Mouse (Mus musculus): ENCODE measurements at regions not wholly inside any gene's neighbourhood (a gene's known extent, or its start where the extent isn't known, plus 50 kb on each side); places are given as distances from the start of the nearest gene placed in this dataset.

DNA sequence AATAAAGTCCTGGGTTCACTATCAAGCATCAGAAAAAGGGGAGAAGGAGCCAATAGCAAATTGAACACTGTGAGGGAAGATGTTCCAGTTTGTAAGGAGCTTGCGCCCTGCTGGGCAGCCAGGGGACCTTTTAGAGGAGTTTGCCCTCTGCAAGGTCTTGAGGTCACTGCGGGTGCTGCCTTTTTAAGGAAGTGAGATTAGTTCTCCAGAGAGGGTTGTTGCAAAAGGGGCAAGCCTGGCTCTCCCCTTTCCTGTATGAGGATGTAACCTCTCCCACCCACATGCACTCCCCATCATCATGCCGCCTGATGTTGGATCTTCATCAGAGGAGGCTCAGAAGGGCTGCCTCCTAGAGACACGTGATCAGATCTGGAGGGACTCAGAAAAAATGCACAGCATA, 237.4 kb downstream of the Mreg start:
- no peak for ATAC-seq
- 66% methylated on average over 4 of the region's 4 CpGs for WGBS
- Histone ChIP-seq H3K27me3 (replicated peaks; ENCODE audit: control insufficient read depth, insufficient read depth, low read length) (no peaks in the 10 kb centered on the region), H3K4me3 (ENCODE audit: low read length) (no peak overlapping the region), H3K4me1 (ENCODE audit: control insufficient read depth, insufficient read depth, low read length) (no peaks in the 10 kb centered on the region), H3K36me3 (ENCODE audit: control insufficient read depth, insufficient read depth, low read length) (no peaks in the 10 kb centered on the region), H3K9ac (ENCODE audit: low read depth, low read length) (no peak overlapping the region), H3K4me2 (ENCODE audit: low read depth, low read length) (no peak overlapping the region), H3K9me3 (ENCODE audit: control insufficient read depth, low read length) (no peaks in the 10 kb centered on the region), H3K27ac (ENCODE audit: low read length) (no peak overlapping the region)

GRCm38 (mm10) chr1:71971943-71972342, 240.2 kb downstream of the Mreg start:
- ATAC-seq, result no peak
- Histone ChIP-seq H3K4me2 (ENCODE audit: low read depth, low read length) (no peak overlapping the region), H3K27me3 (replicated peaks; ENCODE audit: control insufficient read depth, insufficient read depth, low read length) (no peaks in the 10 kb centered on the region), H3K4me3 (ENCODE audit: low read length) (no peak overlapping the region), H3K4me1 (ENCODE audit: control insufficient read depth, insufficient read depth, low read length) (no peaks in the 10 kb centered on the region), H3K9me3 (ENCODE audit: control insufficient read depth, low read length) (no peaks in the 10 kb centered on the region), H3K27ac (ENCODE audit: low read length) (no peak overlapping the region), H3K36me3 (ENCODE audit: control insufficient read depth, insufficient read depth, low read length) (no peaks in the 10 kb centered on the region), H3K9ac (ENCODE audit: low read depth, low read length) (no peak overlapping the region)
- 75% methylated on average over 6 of the region's 6 CpGs for WGBS

GRCm38 (mm10) chr1:71970771-71971170, 241.3 kb downstream of the Mreg start:
- 63% methylated on average over 2 of the region's 2 CpGs for WGBS
- no peaks in the 10 kb centered on the region for H3K4me1 ChIP-seq (ENCODE audit: control insufficient read depth, insufficient read depth, low read length)
- no peaks in the 10 kb centered on the region for H3K9me3 ChIP-seq (ENCODE audit: control insufficient read depth, low read length)

DNA sequence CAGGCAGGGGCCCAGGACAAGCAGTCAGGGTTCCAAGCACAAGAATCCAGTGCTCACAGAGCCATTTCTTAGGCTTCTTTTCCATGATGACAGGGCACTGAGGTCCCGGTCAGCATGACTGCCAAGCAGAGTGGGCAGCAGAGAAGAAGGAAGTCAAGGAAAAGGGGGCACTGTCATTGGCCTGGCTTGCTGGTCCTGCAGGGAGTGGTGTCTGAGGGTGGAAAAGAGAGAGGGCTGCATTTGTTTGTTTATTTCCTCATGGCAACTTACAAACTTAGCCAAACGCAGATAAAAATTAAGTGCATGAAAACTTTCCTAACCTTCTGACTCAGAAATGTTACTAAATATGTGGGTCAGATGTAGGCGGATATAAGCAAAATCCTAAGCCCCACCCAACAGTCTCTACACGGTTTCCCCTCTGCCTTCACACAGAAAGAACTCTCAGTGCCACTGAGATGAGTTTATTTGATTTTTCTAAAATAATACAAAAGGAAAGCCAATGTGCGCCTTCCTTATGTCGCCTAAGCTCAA, 244.5 kb downstream of the Mreg start:
- Histone ChIP-seq H3K27me3 (replicated peaks; ENCODE audit: control insufficient read depth, insufficient read depth, low read length) (no peaks in the 10 kb centered on the region), H3K4me3 (ENCODE audit: low read length) (no peak overlapping the region), H3K4me2 (ENCODE audit: low read depth, low read length) (no peak overlapping the region), H3K36me3 (ENCODE audit: control insufficient read depth, insufficient read depth, low read length) (no peaks in the 10 kb centered on the region), H3K9me3 (ENCODE audit: control insufficient read depth, low read length) (no peaks in the 10 kb centered on the region), H3K4me1 (ENCODE audit: control insufficient read depth, insufficient read depth, low read length) (no peaks in the 10 kb centered on the region), H3K27ac (ENCODE audit: low read length) (no peak overlapping the region), H3K9ac (ENCODE audit: low read depth, low read length) (no peak overlapping the region)
- no peak for ATAC-seq
- 82% methylated on average over 6 of the region's 6 CpGs for WGBS

More at GRCm38 (mm10) chr1:71970771-71971170, 241.3 kb downstream of the Mreg start:
- Histone ChIP-seq H3K36me3 (ENCODE audit: control insufficient read depth, insufficient read depth, low read length) (no peaks in the 10 kb centered on the region), H3K9ac (ENCODE audit: low read depth, low read length) (no peak overlapping the region), H3K4me2 (ENCODE audit: low read depth, low read length) (no peak overlapping the region), H3K27me3 (replicated peaks; ENCODE audit: control insufficient read depth, insufficient read depth, low read length) (no peaks in the 10 kb centered on the region), H3K4me3 (ENCODE audit: low read length) (no peak overlapping the region), H3K27ac (ENCODE audit: low read length) (no peak overlapping the region)
- ATAC-seq, result no peak

DNA sequence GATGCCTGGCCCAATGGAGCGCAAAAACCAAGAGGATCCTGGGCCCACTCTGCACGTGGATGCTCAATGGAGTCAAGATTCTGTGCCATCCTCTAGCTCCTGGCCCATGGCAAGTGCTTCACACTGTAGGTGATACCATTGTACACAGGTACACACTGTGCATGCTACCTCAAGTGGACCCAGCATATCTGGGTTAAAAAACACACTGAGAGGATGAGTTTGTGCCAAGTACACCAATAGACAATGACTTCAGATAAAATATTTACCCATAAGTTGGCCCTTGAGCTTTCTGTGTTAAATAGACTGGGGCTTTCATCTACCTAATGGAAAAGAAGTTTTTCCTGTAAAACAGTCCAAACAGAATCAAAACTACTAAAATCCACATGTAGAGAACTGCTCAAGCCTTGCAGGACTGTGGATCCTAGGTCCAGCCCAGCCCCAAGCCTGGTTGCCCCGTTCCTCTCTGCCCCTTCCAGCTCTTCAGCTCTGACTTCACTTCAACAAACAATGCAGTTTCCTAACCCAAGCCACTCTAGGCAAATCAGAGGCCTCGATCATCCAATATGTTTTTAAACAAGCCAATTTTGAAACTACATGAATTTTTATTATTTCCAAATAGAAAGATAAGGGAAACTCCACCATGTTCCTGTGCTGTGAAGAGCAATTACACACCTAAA, 247.5 kb downstream of the Mreg start:
- Histone ChIP-seq H3K4me2 (ENCODE audit: low read depth, low read length) (no peak overlapping the region), H3K27me3 (replicated peaks; ENCODE audit: control insufficient read depth, insufficient read depth, low read length) (no peaks in the 10 kb centered on the region), H3K9me3 (ENCODE audit: control insufficient read depth, low read length) (no peaks in the 10 kb centered on the region), H3K4me3 (ENCODE audit: low read length) (no peak overlapping the region), H3K4me1 (ENCODE audit: control insufficient read depth, insufficient read depth, low read length) (no peaks in the 10 kb centered on the region), H3K27ac (ENCODE audit: low read length) (no peak overlapping the region), H3K9ac (ENCODE audit: low read depth, low read length) (no peak overlapping the region), H3K36me3 (ENCODE audit: control insufficient read depth, insufficient read depth, low read length) (no peaks in the 10 kb centered on the region)
- WGBS, result 84% methylated on average over 4 of the region's 4 CpGs
- ATAC-seq, result no peak

DNA sequence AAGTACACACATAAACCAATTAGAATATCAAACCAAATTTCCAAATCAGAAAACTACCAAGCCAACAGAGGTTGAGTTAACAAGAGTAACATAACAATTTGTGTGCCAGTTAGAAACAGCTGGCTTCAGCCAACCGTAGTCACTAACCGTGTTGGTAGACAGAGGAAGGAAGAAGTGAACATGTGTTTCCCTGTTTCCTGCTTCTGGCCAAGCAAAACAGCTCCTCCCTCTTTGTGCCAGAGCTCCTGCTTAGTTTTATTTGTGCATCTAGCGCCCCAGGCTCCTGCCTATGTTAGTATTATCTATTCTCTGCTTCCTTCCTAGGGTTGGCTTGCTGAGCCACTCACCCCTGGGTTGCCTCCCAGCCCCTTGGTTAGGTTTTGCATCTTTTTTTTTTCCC, 255.2 kb downstream of the Mreg start:
- no peak for ATAC-seq
- H3K4me1 ChIP-seq (ENCODE audit: control insufficient read depth, insufficient read depth, low read length), result no peaks in the 10 kb centered on the region

DNA sequence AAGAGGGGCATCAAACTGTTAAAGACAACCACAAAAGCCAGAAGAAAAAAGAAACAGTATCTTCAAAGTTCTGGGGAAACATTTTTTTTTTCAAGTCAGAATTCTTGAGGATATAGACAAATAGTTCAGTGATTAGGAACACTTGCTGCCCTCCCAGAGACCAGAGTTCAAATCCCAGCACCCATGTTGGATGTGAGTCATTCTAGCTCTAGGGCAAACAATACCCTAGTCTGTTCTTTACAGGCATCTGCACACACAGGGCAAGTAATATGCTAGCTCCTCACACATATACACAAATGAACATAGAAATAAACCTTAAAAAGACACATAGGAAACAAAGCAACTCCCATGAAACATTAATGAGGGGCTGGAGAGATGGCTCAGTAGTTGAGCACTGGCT, 256.8 kb downstream of the Mreg start:
- no peak overlapping the region for H3K27ac ChIP-seq (ENCODE audit: low read length)
- no peaks in the 10 kb centered on the region for H3K27me3 ChIP-seq (replicated peaks; ENCODE audit: control insufficient read depth, insufficient read depth, low read length)
- ATAC-seq, result no peak
- H3K36me3 ChIP-seq (ENCODE audit: control insufficient read depth, insufficient read depth, low read length), result no peaks in the 10 kb centered on the region
- no peaks in the 10 kb centered on the region for H3K4me1 ChIP-seq (ENCODE audit: control insufficient read depth, insufficient read depth, low read length)
- H3K4me3 ChIP-seq (ENCODE audit: low read length), result no peak overlapping the region
- no peaks in the 10 kb centered on the region for H3K9me3 ChIP-seq (ENCODE audit: control insufficient read depth, low read length)
- H3K4me2 ChIP-seq (ENCODE audit: low read depth, low read length), result no peak overlapping the region
- H3K9ac ChIP-seq (ENCODE audit: low read depth, low read length), result no peak overlapping the region

More for the DNA sequence above, 255.2 kb downstream of the Mreg start:
- Histone ChIP-seq H3K4me3 (ENCODE audit: low read length) (no peak overlapping the region), H3K27ac (ENCODE audit: low read length) (no peak overlapping the region), H3K4me2 (ENCODE audit: low read depth, low read length) (no peak overlapping the region), H3K9ac (ENCODE audit: low read depth, low read length) (no peak overlapping the region), H3K27me3 (replicated peaks; ENCODE audit: control insufficient read depth, insufficient read depth, low read length) (no peaks in the 10 kb centered on the region), H3K36me3 (ENCODE audit: control insufficient read depth, insufficient read depth, low read length) (no peaks in the 10 kb centered on the region), H3K9me3 (ENCODE audit: control insufficient read depth, low read length) (no peaks in the 10 kb centered on the region)
- 72% methylated on average over 3 of the region's 3 CpGs for WGBS

DNA sequence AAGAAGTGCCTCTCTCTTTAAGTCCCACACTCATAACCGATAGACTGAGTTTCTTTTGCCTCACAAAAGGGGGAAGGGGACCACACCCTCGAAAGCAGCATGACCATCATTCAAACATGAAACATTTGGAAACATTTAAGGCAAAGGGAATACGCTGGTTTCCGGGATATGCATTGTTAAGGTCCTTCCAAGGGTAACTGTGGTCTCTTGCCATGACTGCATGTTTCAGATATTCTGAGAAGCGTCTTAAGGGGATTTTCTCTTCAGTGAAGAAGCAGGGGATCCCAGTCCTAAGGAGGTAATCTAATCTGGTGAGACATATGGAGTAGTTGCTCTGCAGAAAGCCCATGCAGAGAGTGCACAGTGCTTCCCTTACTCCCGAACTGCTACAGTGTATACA, 258.8 kb downstream of the Mreg start:
- WGBS, result 60% methylated on average over 6 of the region's 6 CpGs
- H3K4me2 ChIP-seq (ENCODE audit: low read depth, low read length), result no peak overlapping the region
- H3K9me3 ChIP-seq (ENCODE audit: control insufficient read depth, low read length), result no peaks in the 10 kb centered on the region
- H3K4me3 ChIP-seq (ENCODE audit: low read length), result no peak overlapping the region
- no peaks in the 10 kb centered on the region for H3K4me1 ChIP-seq (ENCODE audit: control insufficient read depth, insufficient read depth, low read length)
- no peaks in the 10 kb centered on the region for H3K27me3 ChIP-seq (replicated peaks; ENCODE audit: control insufficient read depth, insufficient read depth, low read length)
- no peak overlapping the region for H3K27ac ChIP-seq (ENCODE audit: low read length)
- no peak overlapping the region for H3K9ac ChIP-seq (ENCODE audit: low read depth, low read length)
- no peak for ATAC-seq
- H3K36me3 ChIP-seq (ENCODE audit: control insufficient read depth, insufficient read depth, low read length), result no peaks in the 10 kb centered on the region

DNA sequence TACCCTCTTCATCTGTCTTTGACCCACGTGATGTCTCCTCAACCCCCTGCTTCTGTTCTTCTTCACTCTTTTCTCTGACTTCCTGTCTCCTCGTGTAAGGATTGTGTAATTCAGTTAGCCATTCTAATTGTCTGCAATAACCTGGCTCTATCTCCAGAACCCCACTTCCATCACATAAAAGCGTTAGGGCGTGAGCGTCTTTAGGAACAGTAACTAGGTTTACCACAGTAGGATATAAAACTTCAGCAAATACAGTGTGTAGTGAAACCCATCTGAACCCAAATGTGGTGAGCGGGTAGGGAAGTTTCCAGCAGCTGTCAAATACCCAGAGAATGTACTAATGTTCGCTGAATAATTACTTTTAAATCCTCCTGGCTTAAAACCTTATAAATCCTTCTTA, 262.6 kb downstream of the Mreg start:
- no peaks in the 10 kb centered on the region for H3K36me3 ChIP-seq (ENCODE audit: control insufficient read depth, insufficient read depth, low read length)
- no peak for ATAC-seq
- H3K4me3 ChIP-seq (ENCODE audit: low read length), result no peak overlapping the region
- H3K9me3 ChIP-seq (ENCODE audit: control insufficient read depth, low read length), result no peaks in the 10 kb centered on the region
- 73% methylated on average over 7 of the region's 7 CpGs for WGBS
- no peaks in the 10 kb centered on the region for H3K4me1 ChIP-seq (ENCODE audit: control insufficient read depth, insufficient read depth, low read length)
- no peak overlapping the region for H3K9ac ChIP-seq (ENCODE audit: low read depth, low read length)
- H3K27ac ChIP-seq (ENCODE audit: low read length), result no peak overlapping the region
- H3K27me3 ChIP-seq (replicated peaks; ENCODE audit: control insufficient read depth, insufficient read depth, low read length), result no peaks in the 10 kb centered on the region
- no peak overlapping the region for H3K4me2 ChIP-seq (ENCODE audit: low read depth, low read length)

- H3K27ac ChIP-seq (ENCODE audit: low read length), result no peak overlapping the region
- H3K9ac ChIP-seq (ENCODE audit: low read depth, low read length), result no peak overlapping the region
- H3K4me2 ChIP-seq (ENCODE audit: low read depth, low read length), result no peak overlapping the region
- H3K9me3 ChIP-seq (ENCODE audit: control insufficient read depth, low read length), result no peaks in the 10 kb centered on the region
- no peaks in the 10 kb centered on the region for H3K4me1 ChIP-seq (ENCODE audit: control insufficient read depth, insufficient read depth, low read length)
- WGBS, result 85% methylated on average over 4 of the region's 4 CpGs
- ATAC-seq, result no peak
- no peaks in the 10 kb centered on the region for H3K36me3 ChIP-seq (ENCODE audit: control insufficient read depth, insufficient read depth, low read length)
- H3K4me3 ChIP-seq (ENCODE audit: low read length), result no peak overlapping the region
- H3K27me3 ChIP-seq (replicated peaks; ENCODE audit: control insufficient read depth, insufficient read depth, low read length), result no peaks in the 10 kb centered on the region
Observed at GRCm38 (mm10) chr1:71948686-71949085, 263.4 kb downstream of the Mreg start.
